Mouse (Mus musculus) lung, postnatal 0 days (tissue): ENCODE data around the gene Ncor1.

Source experiments
- CTCF ChIP-seq: IDR thresholded peaks from 2 replicates; pipeline ENCODE4 v1.5.1; 2016; ENCODE audit warnings: antibody characterized with exemption, mild to moderate bottlenecking
- EP300 ChIP-seq: IDR thresholded peaks from 2 replicates; pipeline ENCODE4 v1.6.1; 2016; ENCODE audit warnings: antibody characterized with exemption, mild to moderate bottlenecking, control low read depth

DNA sequence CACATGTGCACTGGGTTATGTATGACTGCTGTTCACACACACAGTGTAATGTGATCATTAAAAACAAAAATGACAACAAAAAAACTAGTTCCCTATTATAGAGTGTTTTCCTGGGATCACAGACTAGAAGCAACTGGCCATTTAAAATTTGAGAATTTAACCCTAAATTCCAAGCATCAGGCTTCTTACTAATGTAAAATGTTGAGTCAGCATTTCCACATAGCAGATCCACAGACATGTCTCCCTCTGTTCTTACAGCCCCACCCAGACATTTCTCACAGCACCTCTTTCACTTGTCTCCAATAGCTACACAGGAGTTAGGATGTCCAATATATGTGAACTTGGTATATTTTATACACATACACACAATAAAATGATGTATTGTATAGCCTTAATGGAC lies 88.4 kb downstream of the Ncor1 start:
- no peak for TF ChIP-seq CTCF
- no peak for TF ChIP-seq EP300
